Mouse (Mus musculus): Measurements from ENCODE around the gene Chst11. TPM values are rescaled to one million over a fixed set of nuclear protein-coding genes. Genes with fewer than 3 reads are reported as not detected.

Gene Chst11
- polyA plus RNA-seq, 1 experiment from 2014 or later: 1.6 TPM

GRCm38 (mm10) chr10:83071785-83072580, 86.7 kb downstream of the Chst11 start:
- 79% methylated on average over 19 of the region's 19 CpGs for WGBS
- H3K4me1 ChIP-seq (ENCODE audit: control insufficient read depth, insufficient read depth, low read length): peaks cover 7% of the 10 kb centered on the region
- no peak overlapping the region for H3K27ac ChIP-seq (ENCODE audit: low read depth, low read length)
- no peaks in the 10 kb centered on the region for H3K9me3 ChIP-seq (ENCODE audit: control insufficient read depth, low read length)
- ATAC-seq (ENCODE audit: low FRiP score) (peak; percentile 20; the same call in 1 of the 2 replicates), DNase-seq (ENCODE audit: low spot score, missing footprints) (no peak)
- H3K9ac ChIP-seq (ENCODE audit: low read length): no peak overlapping the region
- H3K4me3 ChIP-seq (ENCODE audit: low read depth, low read length): no peak overlapping the region
- H3K36me3 ChIP-seq (ENCODE audit: control insufficient read depth, insufficient read depth, low read length): no peaks in the 10 kb centered on the region
- no peak overlapping the region for H3K4me2 ChIP-seq
- no peaks in the 10 kb centered on the region for H3K27me3 ChIP-seq (ENCODE audit: control insufficient read depth, insufficient read depth, low read length)

GRCm38 (mm10) chr10:83073119-83073518, 87.8 kb downstream of the Chst11 start:
- ATAC-seq (ENCODE audit: low FRiP score): peak; percentile 49; the same call in 1 of the 2 replicates
- Histone ChIP-seq H3K27ac (ENCODE audit: low read depth, low read length) (no peak overlapping the region), H3K36me3 (ENCODE audit: control insufficient read depth, insufficient read depth, low read length) (no peaks in the 10 kb centered on the region), H3K4me2 (no peak overlapping the region), H3K4me1 (ENCODE audit: control insufficient read depth, insufficient read depth, low read length) (peaks cover 7% of the 10 kb centered on the region), H3K9ac (ENCODE audit: low read length) (no peak overlapping the region), H3K27me3 (ENCODE audit: control insufficient read depth, insufficient read depth, low read length) (no peaks in the 10 kb centered on the region), H3K9me3 (ENCODE audit: control insufficient read depth, low read length) (no peaks in the 10 kb centered on the region), H3K4me3 (ENCODE audit: low read depth, low read length) (no peak overlapping the region)
- DNase-seq (ENCODE audit: low spot score, missing footprints): no peak
- WGBS: 49% methylated on average over 7 of the region's 7 CpGs

GRCm38 (mm10) chr10:83076816-83077215, 91.5 kb downstream of the Chst11 start:
- no peak overlapping the region for H3K4me3 ChIP-seq (ENCODE audit: low read depth, low read length)

GRCm38 (mm10) chr10:83078723-83079122, 93.4 kb downstream of the Chst11 start:
- no peak for DNase-seq (ENCODE audit: low spot score, missing footprints)
- WGBS: 87% methylated on average over 8 of the region's 8 CpGs
- Histone ChIP-seq H3K4me1 (ENCODE audit: control insufficient read depth, insufficient read depth, low read length) (peaks cover 14% of the 10 kb centered on the region), H3K4me2 (no peak overlapping the region), H3K9me3 (ENCODE audit: control insufficient read depth, low read length) (no peaks in the 10 kb centered on the region), H3K36me3 (ENCODE audit: control insufficient read depth, insufficient read depth, low read length) (no peaks in the 10 kb centered on the region), H3K9ac (ENCODE audit: low read length) (no peak overlapping the region), H3K27ac (ENCODE audit: low read depth, low read length) (no peak overlapping the region), H3K27me3 (ENCODE audit: control insufficient read depth, insufficient read depth, low read length) (no peaks in the 10 kb centered on the region), H3K4me3 (ENCODE audit: low read depth, low read length) (no peak overlapping the region)
- no peak for ATAC-seq (ENCODE audit: low FRiP score)

More at GRCm38 (mm10) chr10:83076816-83077215, 91.5 kb downstream of the Chst11 start:
- no peak for ATAC-seq (ENCODE audit: low FRiP score)
- WGBS: 84% methylated on average over 7 of the region's 7 CpGs
- Histone ChIP-seq H3K27me3 (ENCODE audit: control insufficient read depth, insufficient read depth, low read length) (no peaks in the 10 kb centered on the region), H3K4me1 (ENCODE audit: control insufficient read depth, insufficient read depth, low read length) (peaks cover 14% of the 10 kb centered on the region), H3K9me3 (ENCODE audit: control insufficient read depth, low read length) (no peaks in the 10 kb centered on the region), H3K36me3 (ENCODE audit: control insufficient read depth, insufficient read depth, low read length) (no peaks in the 10 kb centered on the region), H3K27ac (ENCODE audit: low read depth, low read length) (no peak overlapping the region), H3K9ac (ENCODE audit: low read length) (no peak overlapping the region), H3K4me2 (no peak overlapping the region)
- DNase-seq (ENCODE audit: low spot score, missing footprints): no peak

DNA sequence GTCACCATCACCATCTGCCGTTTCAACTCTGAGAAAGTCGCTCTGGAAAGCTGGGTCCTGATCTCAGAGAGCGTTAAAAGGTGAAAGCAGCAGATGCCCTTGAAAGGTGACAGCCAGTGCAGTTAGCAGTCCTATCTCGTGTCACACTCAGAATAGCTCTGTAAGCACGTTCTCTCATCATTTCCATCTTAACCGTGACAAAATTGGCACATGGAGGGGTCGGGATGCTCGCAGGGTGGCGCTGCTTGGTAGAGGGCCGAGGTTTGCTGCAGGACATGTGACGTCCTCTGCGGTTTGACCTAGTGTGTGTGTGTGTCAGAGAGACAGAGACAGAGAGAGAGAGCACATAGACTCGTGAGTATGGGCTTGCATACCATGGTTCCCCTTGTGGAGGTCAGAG, 94.5 kb downstream of the Chst11 start:
- peaks cover 14% of the 10 kb centered on the region for H3K4me1 ChIP-seq (ENCODE audit: control insufficient read depth, insufficient read depth, low read length)
- WGBS: 77% methylated on average over 13 of the region's 13 CpGs
- no peaks in the 10 kb centered on the region for H3K9me3 ChIP-seq (ENCODE audit: control insufficient read depth, low read length)
- no peak overlapping the region for H3K27ac ChIP-seq (ENCODE audit: low read depth, low read length)
- no peak overlapping the region for H3K9ac ChIP-seq (ENCODE audit: low read length)
- no peak overlapping the region for H3K4me2 ChIP-seq
- H3K4me3 ChIP-seq (ENCODE audit: low read depth, low read length): no peak overlapping the region
- ATAC-seq (ENCODE audit: low FRiP score) (peak; percentile 38; the same call in 1 of the 2 replicates), DNase-seq (ENCODE audit: low spot score, missing footprints) (no peak)
- H3K36me3 ChIP-seq (ENCODE audit: control insufficient read depth, insufficient read depth, low read length): no peaks in the 10 kb centered on the region
- no peaks in the 10 kb centered on the region for H3K27me3 ChIP-seq (ENCODE audit: control insufficient read depth, insufficient read depth, low read length)

DNA sequence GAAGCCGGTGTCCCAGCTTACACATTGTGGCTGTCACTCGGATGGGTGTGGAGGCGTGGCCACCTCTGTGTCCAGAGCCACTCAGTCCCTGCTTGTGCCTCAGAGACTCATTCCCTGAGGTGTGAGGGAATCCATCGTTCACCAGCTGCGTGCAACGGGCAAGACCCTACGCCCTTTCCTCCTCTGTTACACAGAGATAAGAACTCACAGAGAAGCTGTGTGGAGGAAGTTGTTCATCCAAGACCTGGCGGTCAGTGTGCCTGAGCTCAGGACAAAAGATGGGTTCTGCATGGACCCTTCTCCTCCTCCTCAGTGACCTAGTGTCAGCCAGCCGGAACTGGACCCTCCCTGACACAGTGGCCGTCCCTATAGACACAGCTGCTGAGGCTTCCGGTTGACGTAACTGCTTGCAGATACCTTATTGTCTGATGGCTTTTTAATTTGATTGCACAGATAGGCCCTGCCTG, 95.0 kb downstream of the Chst11 start:
- H3K27ac ChIP-seq (ENCODE audit: low read depth, low read length): no peak overlapping the region
- ATAC-seq (ENCODE audit: low FRiP score) (peak; percentile 55; the same call in 1 of the 2 replicates), DNase-seq (ENCODE audit: low spot score, missing footprints) (no peak)

GRCm38 (mm10) chr10:83080930-83081329, 95.6 kb downstream of the Chst11 start:
- H3K4me1 ChIP-seq (ENCODE audit: control insufficient read depth, insufficient read depth, low read length): peaks cover 14% of the 10 kb centered on the region
- no peak for DNase-seq (ENCODE audit: low spot score, missing footprints)
- H3K4me2 ChIP-seq: no peak overlapping the region
- no peak overlapping the region for H3K9ac ChIP-seq (ENCODE audit: low read length)
- no peaks in the 10 kb centered on the region for H3K36me3 ChIP-seq (ENCODE audit: control insufficient read depth, insufficient read depth, low read length)
- no peaks in the 10 kb centered on the region for H3K9me3 ChIP-seq (ENCODE audit: control insufficient read depth, low read length)
- H3K27ac ChIP-seq (ENCODE audit: low read depth, low read length): no peak overlapping the region
- WGBS: 36% methylated on average over 10 of the region's 10 CpGs
- H3K27me3 ChIP-seq (ENCODE audit: control insufficient read depth, insufficient read depth, low read length): no peaks in the 10 kb centered on the region
- H3K4me3 ChIP-seq (ENCODE audit: low read depth, low read length): no peak overlapping the region
- no peak for ATAC-seq (ENCODE audit: low FRiP score)

More for the DNA sequence above, 95.0 kb downstream of the Chst11 start:
- Histone ChIP-seq H3K36me3 (ENCODE audit: control insufficient read depth, insufficient read depth, low read length) (no peaks in the 10 kb centered on the region), H3K4me3 (ENCODE audit: low read depth, low read length) (no peak overlapping the region), H3K27me3 (ENCODE audit: control insufficient read depth, insufficient read depth, low read length) (no peaks in the 10 kb centered on the region), H3K4me2 (no peak overlapping the region), H3K9ac (ENCODE audit: low read length) (no peak overlapping the region), H3K4me1 (ENCODE audit: control insufficient read depth, insufficient read depth, low read length) (peaks cover 14% of the 10 kb centered on the region), H3K9me3 (ENCODE audit: control insufficient read depth, low read length) (no peaks in the 10 kb centered on the region)
- 43% methylated on average over 12 of the region's 12 CpGs for WGBS

DNA sequence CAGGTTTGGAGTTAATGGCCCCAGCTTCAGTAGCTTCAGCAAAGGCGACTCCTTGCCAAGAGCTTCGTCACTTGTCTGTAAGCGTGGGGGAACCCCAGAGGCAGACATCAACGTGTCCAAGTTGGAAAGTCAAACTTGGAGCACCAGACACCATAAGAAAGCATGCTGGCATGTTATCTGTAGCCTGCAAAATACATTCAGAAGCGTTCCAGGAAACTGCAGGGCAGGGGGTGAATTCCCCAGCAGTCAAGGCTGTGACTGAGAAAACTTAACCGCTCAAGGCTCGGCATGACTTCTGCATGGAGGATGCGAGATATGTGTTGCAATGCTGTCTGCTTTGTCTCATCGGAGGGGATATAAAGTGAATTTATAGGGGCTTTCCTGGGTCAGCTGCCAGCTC, 98.6 kb downstream of the Chst11 start:
- Histone ChIP-seq H3K4me1 (ENCODE audit: control insufficient read depth, insufficient read depth, low read length) (peaks cover 16% of the 10 kb centered on the region), H3K27me3 (ENCODE audit: control insufficient read depth, insufficient read depth, low read length) (no peaks in the 10 kb centered on the region), H3K27ac (ENCODE audit: low read depth, low read length) (no peak overlapping the region), H3K9ac (ENCODE audit: low read length) (no peak overlapping the region), H3K9me3 (ENCODE audit: control insufficient read depth, low read length) (no peaks in the 10 kb centered on the region), H3K36me3 (ENCODE audit: control insufficient read depth, insufficient read depth, low read length) (no peaks in the 10 kb centered on the region), H3K4me3 (ENCODE audit: low read depth, low read length) (no peak overlapping the region), H3K4me2 (no peak overlapping the region)
- DNase-seq (ENCODE audit: low spot score, missing footprints) (peak; percentile 86), ATAC-seq (ENCODE audit: low FRiP score) (no peak)
- WGBS: 86% methylated on average over 9 of the region's 9 CpGs

- H3K4me3 ChIP-seq (ENCODE audit: low read depth, low read length): no peak overlapping the region
- no peak overlapping the region for H3K4me2 ChIP-seq
- H3K9me3 ChIP-seq (ENCODE audit: control insufficient read depth, low read length): no peaks in the 10 kb centered on the region
- DNase-seq (ENCODE audit: low spot score, missing footprints) (no peak), ATAC-seq (ENCODE audit: low FRiP score) (no peak)
- H3K9ac ChIP-seq (ENCODE audit: low read length): no peak overlapping the region
- peaks cover 5% of the 10 kb centered on the region; the same call in 1 of the 2 replicates for H3K4me1 ChIP-seq (ENCODE audit: control insufficient read depth, insufficient read depth, low read length)
- no peaks in the 10 kb centered on the region for H3K36me3 ChIP-seq (ENCODE audit: control insufficient read depth, insufficient read depth, low read length)
- no peak overlapping the region for H3K27ac ChIP-seq (ENCODE audit: low read depth, low read length)
- WGBS: 80% methylated on average over 7 of the region's 7 CpGs
- no peaks in the 10 kb centered on the region for H3K27me3 ChIP-seq (ENCODE audit: control insufficient read depth, insufficient read depth, low read length)
These were observed 103.0 kb downstream of the Chst11 start for GRCm38 (mm10) chr10:83088318-83088717.

Measured in midbrain, embryonic 11.5 days (tissue).